Mouse (Mus musculus) MEL (cell line): ENCODE data around the gene Nfia. TPM values are rescaled to one million over a fixed set of nuclear protein-coding genes. Genes with fewer than 3 reads are reported as not detected.

ENCODE experiments used
- DNase-seq: peaks from one replicate; pipeline ENCODE4 v3.0.0; 2011; ENCODE audit warnings: low read depth, low spot score
- H3K27ac ChIP-seq: 2 replicates; pipeline ENCODE4 v1.5.1; 2012; ENCODE audit warnings: low read depth, mild to moderate bottlenecking, control low read depth, low read length, moderate library complexity; ENCODE audit not compliant: control insufficient read depth
- H3K27me3 ChIP-seq, 2 experiments: fragments of 150-350 bp in 1 of 2; sonication (generic) in 1 of 2; 2 replicates each; pipeline ENCODE4 v1.6.1; 2012; ENCODE audit warnings: low read length in 2 of 2, mild to moderate bottlenecking in 2 of 2, improper control_type of control experiment in 1 of 2, moderate library complexity in 1 of 2; ENCODE audit not compliant: insufficient read depth in 2 of 2, control insufficient read depth in 1 of 2
- H3K36me3 ChIP-seq, 2 experiments: 2 replicates each; pipeline ENCODE4 v1.6.1; 2012 to 2014; ENCODE audit warnings: low read length in 2 of 2, improper control_type of control experiment in 1 of 2, inconsistent platforms in 1 of 2, mild to moderate bottlenecking in 1 of 2; ENCODE audit not compliant: insufficient read depth in 2 of 2, control insufficient read depth in 1 of 2
- H3K4me1 ChIP-seq, 2 experiments: fragments of 150-350 bp in 1 of 2; sonication (generic) in 1 of 2; 2 replicates each; pipeline ENCODE4 v1.6.1; 2012; ENCODE audit warnings: low read length in 2 of 2, improper control_type of control experiment in 1 of 2, mild to moderate bottlenecking in 1 of 2; ENCODE audit not compliant: insufficient read depth in 2 of 2, control insufficient read depth in 1 of 2
- H3K4me3 ChIP-seq, 2 experiments: fragments of 150-350 bp in 1 of 2; sonication (generic) in 1 of 2; 2 replicates each; pipeline ENCODE4 v1.5.1; 2012; ENCODE audit warnings: low read depth in 2 of 2, low read length in 2 of 2, mild to moderate bottlenecking in 2 of 2, moderate library complexity in 2 of 2, control low read depth in 1 of 2, improper control_type of control experiment in 1 of 2; ENCODE audit not compliant: control insufficient read depth in 1 of 2, insufficient read depth in 1 of 2
- H3K79me2 ChIP-seq: 2 replicates; pipeline ENCODE4 v1.6.1; 2012; ENCODE audit warnings: mild to moderate bottlenecking, low read length, moderate library complexity; ENCODE audit not compliant: control insufficient read depth, poor library complexity, insufficient read depth
- H3K9ac ChIP-seq: 2 replicates; pipeline ENCODE4 v1.6.1; 2012; ENCODE audit warnings: low read depth, mild to moderate bottlenecking, control low read depth, low read length, moderate library complexity; ENCODE audit not compliant: control insufficient read depth, poor library complexity, severe bottlenecking
- H3K9me3 ChIP-seq: fragments of 150-350 bp; sonication (generic); replicated peaks from 2 replicates; pipeline ENCODE4 v1.6.1; 2012; ENCODE audit warnings: mild to moderate bottlenecking, low read length, improper control_type of control experiment, moderate library complexity; ENCODE audit not compliant: insufficient read depth
- CHD1 ChIP-seq: IDR thresholded peaks from 2 replicates; pipeline ENCODE4 v1.6.1; 2012; ENCODE audit warnings: low read depth, mild to moderate bottlenecking, inconsistent platforms, low read length, improper control_type of control experiment
- CTCF ChIP-seq, 3 experiments: IDR thresholded peaks in 2 of 3; conservative IDR thresholded peaks in 1 of 3; 2 replicates each; pipeline ENCODE4 v1.5.1; 2011 to 2012; ENCODE audit warnings: low read length in 3 of 3, low read depth in 2 of 3, mild to moderate bottlenecking in 2 of 3, improper control_type of control experiment in 1 of 3, inconsistent platforms in 1 of 3, mixed read lengths in 1 of 3, moderate library complexity in 1 of 3; ENCODE audit not compliant: control insufficient read depth in 1 of 3, insufficient read depth in 1 of 3, poor library complexity in 1 of 3, severe bottlenecking in 1 of 3
- ELF1 ChIP-seq: IDR thresholded peaks from 2 replicates; pipeline ENCODE4 v1.6.1; 2014; ENCODE audit warnings: low read depth, mild to moderate bottlenecking, inconsistent platforms, low read length, improper control_type of control experiment, moderate library complexity
- EP300 ChIP-seq, 2 experiments: IDR thresholded peaks; 2 replicates each; pipeline ENCODE4 v1.6.1; 2011; ENCODE audit warnings: improper control_type of control experiment in 2 of 2, low read length in 2 of 2, low read depth in 1 of 2, mild to moderate bottlenecking in 1 of 2
- GABPA ChIP-seq: IDR thresholded peaks from 2 replicates; pipeline ENCODE4 v1.6.1; 2012; ENCODE audit warnings: low read depth, mild to moderate bottlenecking, inconsistent platforms, low read length, improper control_type of control experiment, moderate library complexity
- GATA1 ChIP-seq: IDR thresholded peaks from 2 replicates; pipeline ENCODE4 v1.6.1; 2011; ENCODE audit warnings: low read depth, low read length, improper control_type of control experiment
- HCFC1 ChIP-seq: IDR thresholded peaks from 2 replicates; pipeline ENCODE4 v1.6.1; 2012; ENCODE audit warnings: low read depth, mild to moderate bottlenecking, inconsistent platforms, low read length, improper control_type of control experiment, moderate library complexity
- JUND ChIP-seq: IDR thresholded peaks from 2 replicates; pipeline ENCODE4 v1.6.1; 2011; ENCODE audit warnings: low read depth, mild to moderate bottlenecking, improper control_type of control experiment, low read length
- MAFK ChIP-seq: IDR thresholded peaks from 2 replicates; pipeline ENCODE4 v1.6.1; 2011; ENCODE audit warnings: low read depth, mild to moderate bottlenecking, low read length, improper control_type of control experiment, borderline replicate concordance
- MAX ChIP-seq: IDR thresholded peaks from 2 replicates; pipeline ENCODE4 v1.6.1; 2011; ENCODE audit warnings: low read length, improper control_type of control experiment
- MAZ ChIP-seq: IDR thresholded peaks from 2 replicates; pipeline ENCODE4 v1.6.1; 2012; ENCODE audit warnings: low read depth, mild to moderate bottlenecking, inconsistent platforms, low read length, improper control_type of control experiment
- MEF2A ChIP-seq: IDR thresholded peaks from 2 replicates; pipeline ENCODE4 v1.6.1; 2014; ENCODE audit warnings: low read depth, mild to moderate bottlenecking, inconsistent platforms, low read length, improper control_type of control experiment; ENCODE audit not compliant: poor library complexity, insufficient replicate concordance, severe bottlenecking; ENCODE audit errors: extremely low read depth
- MXI1 ChIP-seq: IDR thresholded peaks from 2 replicates; pipeline ENCODE4 v1.6.1; 2011; ENCODE audit warnings: mild to moderate bottlenecking, low read depth, low read length, improper control_type of control experiment
- MYB ChIP-seq: IDR thresholded peaks from 2 replicates; pipeline ENCODE4 v1.6.1; 2011; ENCODE audit warnings: mild to moderate bottlenecking, low read depth, low read length, improper control_type of control experiment
- MYC ChIP-seq: IDR thresholded peaks from 2 replicates; pipeline ENCODE4 v1.6.1; 2011; ENCODE audit warnings: low read depth, mild to moderate bottlenecking, low read length, improper control_type of control experiment, moderate library complexity
- NELFE ChIP-seq: IDR thresholded peaks from 2 replicates; pipeline ENCODE4 v1.6.1; 2011; ENCODE audit warnings: low read depth, low read length, improper control_type of control experiment
- NRF1 ChIP-seq: IDR thresholded peaks from 2 replicates; pipeline ENCODE4 v1.6.1; 2014; ENCODE audit warnings: low read depth, mild to moderate bottlenecking, inconsistent platforms, low read length, improper control_type of control experiment, moderate library complexity; ENCODE audit not compliant: poor library complexity, insufficient read depth, severe bottlenecking
- POLR2A ChIP-seq, 2 experiments: IDR thresholded peaks; 2 replicates each; pipeline ENCODE4 v1.6.1; 2011 to 2012; ENCODE audit warnings: low read length in 2 of 2, mild to moderate bottlenecking in 2 of 2, control low read depth in 1 of 2, improper control_type of control experiment in 1 of 2, low read depth in 1 of 2, moderate library complexity in 1 of 2; ENCODE audit not compliant: control insufficient read depth in 1 of 2, insufficient read depth in 1 of 2, poor library complexity in 1 of 2
- POLR2AphosphoS5 ChIP-seq: IDR thresholded peaks from 2 replicates; pipeline ENCODE4 v1.6.1; 2012; ENCODE audit warnings: low read depth, borderline replicate concordance, mild to moderate bottlenecking, inconsistent platforms, low read length, moderate library complexity, mixed read lengths
- RCOR1 ChIP-seq: IDR thresholded peaks from 2 replicates; pipeline ENCODE4 v1.6.1; 2012; ENCODE audit warnings: low read depth, mild to moderate bottlenecking, inconsistent platforms, low read length, improper control_type of control experiment
- SIN3A ChIP-seq: IDR thresholded peaks from 2 replicates; pipeline ENCODE4 v1.6.1; 2012; ENCODE audit warnings: low read length, improper control_type of control experiment, inconsistent platforms
- SMC3 ChIP-seq: IDR thresholded peaks from 2 replicates; pipeline ENCODE4 v1.6.1; 2011; ENCODE audit warnings: low read depth, low read length, improper control_type of control experiment
- TBP ChIP-seq: IDR thresholded peaks from 2 replicates; pipeline ENCODE4 v1.8.0; 2011; ENCODE audit warnings: low read depth, low read length, improper control_type of control experiment
- TCF12 ChIP-seq: IDR thresholded peaks from 2 replicates; pipeline ENCODE4 v1.6.1; 2014; ENCODE audit warnings: low read depth, mild to moderate bottlenecking, inconsistent platforms, low read length, improper control_type of control experiment, moderate library complexity
- UBTF ChIP-seq: IDR thresholded peaks from 2 replicates; pipeline ENCODE4 v1.6.1; 2012; ENCODE audit warnings: low read depth, mild to moderate bottlenecking, inconsistent platforms, low read length, improper control_type of control experiment, moderate library complexity, borderline replicate concordance; ENCODE audit not compliant: insufficient read depth
- USF1 ChIP-seq: IDR thresholded peaks from 2 replicates; pipeline ENCODE4 v1.6.1; 2014; ENCODE audit warnings: low read depth, mild to moderate bottlenecking, inconsistent platforms, low read length, improper control_type of control experiment, moderate library complexity
- USF2 ChIP-seq, 2 experiments: IDR thresholded peaks; 2 replicates each; pipeline ENCODE4 v1.6.1; 2011 to 2012; ENCODE audit warnings: improper control_type of control experiment in 2 of 2, low read length in 2 of 2, borderline replicate concordance in 1 of 2, inconsistent platforms in 1 of 2, low read depth in 1 of 2, mild to moderate bottlenecking in 1 of 2; ENCODE audit not compliant: insufficient read depth in 1 of 2
- ZC3H11A ChIP-seq: IDR thresholded peaks from 2 replicates; pipeline ENCODE4 v1.6.1; 2012; ENCODE audit warnings: low read depth, mild to moderate bottlenecking, inconsistent platforms, low read length, improper control_type of control experiment
- ZKSCAN1 ChIP-seq: IDR thresholded peaks from 2 replicates; pipeline ENCODE4 v1.6.1; 2012; ENCODE audit warnings: low read depth, mild to moderate bottlenecking, inconsistent platforms, low read length, improper control_type of control experiment, moderate library complexity
- ZNF384 ChIP-seq: IDR thresholded peaks from 2 replicates; pipeline ENCODE4 v1.6.1; 2012; ENCODE audit warnings: low read depth, mild to moderate bottlenecking, inconsistent platforms, low read length, improper control_type of control experiment
- polyA plus RNA-seq, 2 experiments: library from polyadenylated mRNA; stranded (reverse) in 1 of 2; unstranded in 1 of 2; fragments of >175 nt in 1 of 2; fragments of >200 nt in 1 of 2; gene quantifications; 2 replicates each; pipeline versions ENCODE4 v1.2.1 to v1.2.4; 2012; ENCODE audit warnings: low replicate concordance in 2 of 2, low read depth in 1 of 2; ENCODE audit not compliant: insufficient read length in 2 of 2, insufficient read depth in 1 of 2, missing spikeins in 1 of 2
- total RNA-seq: library from RNA; depleted of rRNA; stranded (reverse); fragments of 300-350 nt; gene quantifications from 2 replicates; pipeline ENCODE4 v1.2.3, GENCODE M21; 2012

The Nfia gene
- total and polyA plus RNA-seq, 3 experiments, result 10.2 to 20.5 (median 13.4) TPM

GRCm38 (mm10) chr4:98076624-98077023 is 304.1 kb downstream of the Nfia start:
- Histone ChIP-seq H3K4me1 (peaks cover 2 to 4% of the 10 kb centered on the region in 2 experiments; a peak in 3 of 4 replicates), H3K36me3 (peaks cover 5 to 29% of the 10 kb centered on the region in 2 experiments), H3K27ac (no peak overlapping the region), H3K79me2 (no peaks in the 10 kb centered on the region), H3K4me3 (no peak overlapping the region), H3K27me3 (no peaks in the 10 kb centered on the region), H3K9me3 (no peaks in the 10 kb centered on the region), H3K9ac (no peak overlapping the region)
- no peak for DNase-seq
- TF ChIP-seq MAX, result no peak
- no peak for TF ChIP-seq ZKSCAN1
- TF ChIP-seq RCOR1, result no peak
- no peak for TF ChIP-seq MEF2A
- TF ChIP-seq POLR2A (IDR thresholded peaks at IDR 0.05; ENCODE audit: control insufficient read depth in 1 of 2, insufficient read depth in 1 of 2, low read depth in 1 of 2, low read length in 2 of 2, poor library complexity in 1 of 2), result no peak
- no peak for TF ChIP-seq MAFK
- TF ChIP-seq USF1, result no peak
- TF ChIP-seq TBP, result no peak
- TF ChIP-seq HCFC1, result no peak
- TF ChIP-seq ELF1, result no peak
- TF ChIP-seq TCF12, result no peak
- no peak for TF ChIP-seq MXI1
- TF ChIP-seq JUND, result no peak
- TF ChIP-seq CTCF (IDR thresholded peaks at IDR 0.05 in 2 of 3, conservative IDR thresholded peaks at IDR 0.05 in 1 of 3; ENCODE audit: control insufficient read depth in 1 of 3, insufficient read depth in 1 of 3, low read depth in 2 of 3, low read length in 3 of 3, poor library complexity in 1 of 3, severe bottlenecking in 1 of 3), result no peak
- TF ChIP-seq SIN3A, result no peak
- no peak for TF ChIP-seq USF2 (IDR thresholded peaks at IDR 0.05; ENCODE audit: borderline replicate concordance in 1 of 2, insufficient read depth in 1 of 2, low read depth in 1 of 2, low read length in 2 of 2)
- TF ChIP-seq UBTF, result no peak
- no peak for TF ChIP-seq ZC3H11A
- TF ChIP-seq MYC, result no peak

- Histone ChIP-seq H3K9ac (no peak overlapping the region), H3K36me3 (peaks cover 17 to 22% of the 10 kb centered on the region in 2 experiments), H3K27me3 (no peaks in the 10 kb centered on the region), H3K9me3 (no peaks in the 10 kb centered on the region), H3K27ac (no peak overlapping the region), H3K4me1 (peaks cover 10% of the 10 kb centered on the region in 2 experiments; a peak in 3 of 4 replicates), H3K4me3 (no peak overlapping the region), H3K79me2 (no peaks in the 10 kb centered on the region)
- DNase-seq, result no peak
- TF ChIP-seq MYC (no peak), NRF1 (no peak), EP300 (IDR thresholded peaks at IDR 0.05; ENCODE audit: low read depth in 1 of 2, low read length in 2 of 2) (no peak), UBTF (no peak), JUND (no peak), CHD1 (no peak), ZNF384 (no peak), MYB (no peak), GABPA (no peak), GATA1 (no peak), MAZ (no peak), NELFE (no peak), ELF1 (no peak), POLR2AphosphoS5 (no peak), TCF12 (no peak), SMC3 (no peak), ZC3H11A (no peak)
Observed at GRCm38 (mm10) chr4:98080586-98080985, 308.1 kb downstream of the Nfia start.
